Mouse (Mus musculus) heart, postnatal 4 days (tissue): Measurements from ENCODE around the gene Polr3e. TPM values are rescaled to one million over a fixed set of nuclear protein-coding genes. Genes with fewer than 3 reads are reported as not detected.
"Not testable (repeated sequence)": the region's sequence is repeated elsewhere in the genome, so short reads cannot be mapped to it uniquely, and the experiment has no call there.

ENCODE experiments used
- DNase-seq: peaks from one replicate; pipeline ENCODE4 v3.0.0; 2021
- total RNA-seq, 2 experiments: library from RNA; stranded (reverse); gene quantifications; 2 replicates each; pipeline ENCODE4 v1.2.3; 2021

Gene Polr3e
- total RNA-seq: 10 to 100 TPM; 18.0 to 18.7 TPM

GRCm38 (mm10) chr7:120917592-120918461 lies at the start of gene Polr3e:
TSS of gene Polr3e (plus strand) at chr7:120917744.
- peak; percentile 100 for DNase-seq

- no peak for DNase-seq
These were observed 47.7 kb upstream of the Polr3e start for GRCm38 (mm10) chr7:120869883-120870282.

DNA sequence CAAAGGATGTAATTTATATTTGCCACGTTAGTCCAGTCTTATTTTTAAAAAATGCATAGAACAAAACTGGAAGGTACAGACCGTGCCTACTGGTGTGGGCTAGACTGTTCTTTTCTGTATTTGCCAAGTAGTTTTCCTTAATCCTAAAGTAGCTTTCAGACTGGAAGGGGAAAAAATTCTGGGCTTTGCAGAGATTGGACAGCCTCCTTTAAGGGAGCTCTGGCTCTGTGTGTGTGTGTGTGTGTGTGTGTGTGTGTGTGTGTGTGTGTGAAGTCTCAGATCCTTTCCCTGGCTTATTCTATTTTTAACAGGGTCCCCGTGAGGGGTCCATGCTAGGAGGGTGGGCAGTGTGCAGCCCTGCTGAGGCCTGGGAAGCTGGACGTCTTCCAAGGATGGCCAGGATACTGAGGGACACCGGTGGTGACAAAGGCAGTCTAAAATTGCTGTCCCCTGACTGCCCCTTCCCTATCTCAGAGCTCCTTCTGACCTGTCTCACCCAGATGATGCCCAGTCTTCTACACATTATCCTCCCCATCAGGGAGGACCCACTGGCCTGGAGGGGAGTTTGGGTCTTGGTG lies 47.0 kb upstream of the Polr3e start:
- DNase-seq: peak; percentile 21

GRCm38 (mm10) chr7:120873083-120873482 lies 44.5 kb upstream of the Polr3e start:
- peak; percentile 32 for DNase-seq

GRCm38 (mm10) chr7:120874021-120874420 lies 43.5 kb upstream of the Polr3e start:
- no peak for DNase-seq

- DNase-seq: no peak
These were observed 42.6 kb upstream of the Polr3e start for GRCm38 (mm10) chr7:120874764-120875539.

DNA sequence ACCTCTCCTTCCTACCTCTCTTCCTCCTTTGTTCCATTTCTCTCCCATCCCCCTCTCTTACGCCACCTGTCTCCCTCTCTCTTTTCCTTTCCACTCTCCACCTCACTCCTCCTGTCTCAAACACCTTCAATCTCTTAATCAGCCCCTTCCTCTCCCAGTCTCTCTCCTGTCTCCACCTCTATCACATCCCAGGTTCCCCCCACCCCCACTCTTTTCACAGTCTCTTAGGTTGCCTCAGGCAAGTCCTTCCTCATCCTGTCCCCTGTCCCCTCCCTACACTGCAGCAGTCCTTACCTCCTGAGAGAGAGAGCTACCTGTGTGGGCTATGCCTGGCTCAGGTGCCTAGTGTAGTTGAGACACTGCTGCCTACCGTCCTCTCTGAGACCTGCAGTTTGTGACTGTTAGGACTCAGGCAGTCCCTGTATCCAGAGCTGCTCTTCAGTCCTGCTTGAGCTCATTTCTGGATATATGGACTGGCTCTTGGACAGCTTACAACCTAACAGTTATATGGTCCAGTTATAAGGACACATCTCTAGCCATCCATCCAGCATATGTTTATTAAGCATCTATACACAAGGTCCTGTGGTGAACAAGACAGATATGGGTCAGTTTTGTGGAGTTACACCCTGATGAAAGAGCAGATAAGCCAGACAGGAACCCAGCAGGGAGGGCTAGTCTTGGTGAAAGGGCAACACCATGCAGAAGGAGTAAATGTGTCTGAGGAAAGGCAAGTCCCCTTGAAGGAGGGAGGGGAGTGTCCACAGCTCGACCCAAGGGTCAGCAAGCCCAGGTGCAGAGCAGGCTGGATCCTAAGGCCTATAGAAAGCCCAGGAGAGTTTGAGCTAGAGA lies 41.8 kb upstream of the Polr3e start:
- no peak for DNase-seq

GRCm38 (mm10) chr7:120878271-120878670 lies 39.3 kb upstream of the Polr3e start:
- no peak for DNase-seq

GRCm38 (mm10) chr7:120879972-120880371 lies 37.6 kb upstream of the Polr3e start:
- no peak for DNase-seq

DNA sequence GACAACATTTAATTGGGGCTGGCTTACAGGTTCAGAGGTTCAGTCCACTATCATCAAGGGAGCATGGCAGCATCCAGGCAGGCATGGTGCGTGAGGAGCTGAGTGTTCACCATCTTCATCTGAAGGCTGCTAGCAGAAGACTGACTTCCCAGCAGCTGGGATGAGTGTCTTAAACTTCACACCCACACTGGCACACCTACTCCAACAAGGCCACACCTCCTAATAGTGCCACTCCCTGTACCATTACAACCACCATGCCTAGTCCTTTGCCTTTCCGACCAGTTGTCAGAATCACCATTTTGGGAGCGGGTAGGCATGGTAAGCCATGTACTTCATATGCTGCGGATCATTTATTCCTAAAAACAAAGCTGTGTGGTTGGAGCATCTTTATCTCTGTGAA lies 36.8 kb upstream of the Polr3e start:
- DNase-seq: no peak

DNA sequence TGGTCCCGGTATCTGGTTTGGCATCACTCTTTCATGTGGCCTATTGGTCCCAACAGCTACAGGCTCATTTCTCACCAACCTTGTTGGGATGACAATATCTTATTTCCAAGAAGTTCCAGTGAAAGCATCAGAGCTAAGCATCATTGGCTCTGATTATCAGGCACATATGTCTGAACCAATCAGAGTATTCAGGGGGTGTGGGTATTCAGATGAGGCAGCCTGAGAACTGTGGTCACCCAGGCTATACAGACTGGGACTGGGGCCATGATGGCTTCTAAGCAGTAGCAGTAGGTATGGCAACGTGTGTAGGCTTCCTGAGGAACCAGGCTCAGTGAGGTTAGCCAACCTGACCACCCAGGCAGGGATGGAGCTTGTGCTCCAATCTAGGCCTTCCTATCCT lies 36.1 kb upstream of the Polr3e start:
- DNase-seq: no peak

- DNase-seq: no peak
These were observed 34.9 kb upstream of the Polr3e start for GRCm38 (mm10) chr7:120882674-120883073.

- no peak for DNase-seq
These were observed 33.8 kb upstream of the Polr3e start for GRCm38 (mm10) chr7:120883523-120884290.

DNA sequence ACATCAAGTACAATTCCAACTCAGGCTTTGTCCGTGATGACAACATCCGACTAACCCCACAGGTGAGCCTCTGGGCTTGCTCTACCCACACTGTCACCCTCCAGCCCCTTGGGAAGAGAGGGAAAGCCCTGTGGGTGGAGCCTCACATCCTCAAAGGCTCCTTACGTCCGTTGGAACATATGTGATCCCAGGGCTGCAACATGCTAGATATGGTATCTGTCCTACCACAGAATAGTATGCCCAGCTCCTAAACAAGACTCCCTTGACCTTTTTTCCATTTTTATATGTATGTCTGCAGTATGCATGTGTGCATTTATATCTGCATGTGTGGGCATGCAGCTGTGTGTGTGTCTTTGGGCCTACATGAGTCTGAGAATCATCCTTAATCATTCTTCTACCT lies 32.8 kb upstream of the Polr3e start:
- no peak for DNase-seq

DNA sequence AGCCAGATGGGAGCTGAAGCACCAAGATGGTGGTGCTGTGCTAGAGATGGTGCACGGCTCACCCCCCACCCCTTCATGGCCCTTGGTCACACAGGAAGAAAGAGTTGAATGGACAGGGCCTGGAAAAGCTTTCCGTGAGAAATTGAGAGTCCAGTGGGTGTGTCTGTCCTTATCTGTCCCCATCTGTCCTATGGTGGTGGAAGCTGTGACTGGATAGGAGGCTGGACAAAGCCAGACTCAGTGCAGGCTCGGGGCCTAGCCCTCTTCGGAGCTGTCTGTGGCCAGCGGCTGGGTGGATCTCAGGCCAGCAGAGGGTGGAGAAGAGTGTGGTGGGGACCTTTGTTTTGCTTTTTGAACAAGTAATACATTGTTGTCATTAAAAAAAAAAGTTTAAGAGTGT lies 24.4 kb upstream of the Polr3e start:
- no peak for DNase-seq

DNA sequence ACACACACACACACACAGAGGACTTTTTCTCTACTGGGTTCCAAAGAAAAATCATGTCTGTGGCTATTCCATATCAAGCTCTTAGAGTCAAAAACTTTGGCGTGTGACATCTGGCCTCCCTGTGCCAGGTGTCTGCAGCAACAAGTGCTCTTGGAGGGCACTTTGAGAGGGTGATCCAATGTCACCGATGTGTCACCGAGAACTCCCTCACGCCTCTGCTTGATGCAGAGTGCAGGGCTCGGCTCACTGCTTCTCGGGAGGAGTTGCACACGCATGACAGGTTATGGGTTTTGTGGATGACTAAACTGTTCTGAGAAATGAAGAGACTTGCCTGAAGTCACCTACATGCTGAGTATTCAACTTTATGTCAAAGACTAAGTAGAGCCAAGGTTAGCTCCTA lies 20.5 kb upstream of the Polr3e start:
- no peak for DNase-seq

- DNase-seq: peak; percentile 14
These were observed 19.7 kb upstream of the Polr3e start for GRCm38 (mm10) chr7:120897711-120898335.

DNA sequence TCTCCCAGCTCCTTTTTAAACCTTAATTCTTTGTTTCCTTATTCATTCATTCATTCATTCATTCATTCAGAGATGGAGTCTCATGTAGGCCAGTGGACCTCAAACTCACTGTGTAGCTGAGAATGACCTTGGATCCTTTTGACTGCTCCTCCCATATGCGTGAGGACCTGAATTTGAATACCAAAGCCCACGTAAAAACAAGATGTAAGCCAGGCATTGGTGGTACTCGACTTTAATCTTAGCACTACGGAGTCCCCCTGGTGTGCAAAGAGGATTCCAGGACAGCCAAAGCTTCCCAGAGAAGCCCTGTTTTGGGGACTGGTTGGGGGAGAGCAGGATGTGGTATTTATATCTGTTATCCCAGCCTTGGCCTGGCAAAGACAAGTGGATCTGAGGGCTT lies 17.4 kb upstream of the Polr3e start:
- no peak for DNase-seq

DNA sequence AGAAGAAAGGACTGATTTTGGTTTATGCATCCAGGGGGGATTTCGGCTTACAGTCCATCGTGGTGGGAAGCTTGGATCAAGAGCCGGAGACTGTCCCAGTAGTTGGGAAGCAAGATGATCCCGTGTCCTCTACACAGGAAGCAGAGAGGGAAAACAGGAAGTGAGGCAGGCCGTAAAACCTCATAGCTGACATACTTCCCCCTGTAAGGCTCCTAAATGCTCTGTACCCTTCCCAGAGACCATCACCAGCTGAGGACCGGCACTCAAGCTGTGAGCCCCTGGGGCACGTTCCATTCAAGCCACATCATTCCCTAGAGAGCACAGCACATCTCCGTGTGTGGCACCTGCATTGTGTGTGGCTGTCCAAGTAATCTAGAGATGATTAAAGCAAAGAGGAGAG lies 15.8 kb upstream of the Polr3e start:
- DNase-seq: no peak

GRCm38 (mm10) chr7:120902931-120903330 lies 14.6 kb upstream of the Polr3e start:
- no peak for DNase-seq

DNA sequence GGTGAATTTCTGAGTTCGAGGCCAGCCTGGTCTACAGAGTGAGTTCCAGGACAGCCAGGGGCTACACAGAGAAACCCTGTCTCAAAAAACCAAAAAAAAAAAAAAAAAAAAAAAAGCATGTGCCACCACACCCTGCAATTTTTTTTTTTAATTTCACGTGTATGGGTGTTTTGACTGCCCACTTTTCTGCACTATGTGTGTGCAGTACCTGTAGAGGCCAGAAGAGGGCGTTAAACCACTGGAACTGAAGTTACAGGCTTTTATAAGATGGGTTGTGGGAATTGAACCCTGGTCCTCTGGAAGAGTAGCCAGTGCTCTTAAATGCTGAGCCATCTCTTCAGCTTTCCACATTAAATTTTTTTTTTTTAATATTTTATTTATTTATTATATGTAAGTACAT lies 7.4 kb upstream of the Polr3e start:
- DNase-seq: not testable (repeated sequence)
